Mouse (Mus musculus) G1E (cell line): ENCODE data around the gene Sfmbt1.

ENCODE experiments used
- CTCF ChIP-seq: IDR thresholded peaks from 2 replicates; pipeline ENCODE4 v1.5.1; 2012; ENCODE audit warnings: low read depth, low read length, inconsistent platforms, mixed read lengths
- GATA2 ChIP-seq: IDR thresholded peaks from 2 replicates; pipeline ENCODE4 v1.6.1; 2012; ENCODE audit warnings: low read depth, low read length, inconsistent platforms, borderline replicate concordance
- POLR2AphosphoS5 ChIP-seq: IDR thresholded peaks from 2 replicates; pipeline ENCODE4 v1.6.1; 2012; ENCODE audit warnings: low read depth, low read length, inconsistent platforms; ENCODE audit not compliant: insufficient replicate concordance
- TAL1 ChIP-seq: conservative IDR thresholded peaks from 2 replicates; pipeline ENCODE4 v1.6.1; 2012; ENCODE audit warnings: low read depth, low read length, inconsistent platforms, mixed read lengths

- TF ChIP-seq POLR2AphosphoS5 (no peak), CTCF (no peak), TAL1 (no peak), GATA2 (no peak)
Observed at GRCm38 (mm10) chr14:30694786-30695185, 19.9 kb upstream of the Sfmbt1 start.
